Mouse (Mus musculus): Measurements from ENCODE around the gene Tcap. TPM values are rescaled to one million over a fixed set of nuclear protein-coding genes. Genes with fewer than 3 reads are reported as not detected.

Tcap gene
- polyA plus RNA-seq, 1 experiment: 83.8 TPM

DNA sequence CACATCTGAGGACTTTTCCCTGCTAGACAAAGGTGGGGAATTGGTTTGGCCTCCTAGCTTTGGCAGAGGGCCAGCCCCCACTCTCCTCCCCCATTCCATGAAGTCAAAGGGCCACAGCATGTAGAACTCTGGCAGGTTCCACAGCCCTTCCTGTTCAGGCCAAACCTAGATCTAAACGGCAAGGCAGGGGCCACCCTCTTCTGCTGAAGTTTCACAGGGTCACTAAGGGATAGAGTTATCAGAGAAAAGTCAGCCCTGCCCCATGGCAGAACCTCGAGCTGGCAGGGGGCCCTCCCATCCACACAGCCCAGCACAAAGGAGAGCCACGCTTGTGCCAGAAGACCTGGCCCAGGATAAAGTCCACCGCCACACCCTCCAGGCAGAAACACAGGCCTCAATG lies 11.4 kb downstream of the Tcap start:
- TF ChIP-seq CTCF (IDR thresholded peaks at IDR 0.05; ENCODE audit: borderline replicate concordance, control insufficient read depth, extremely low read depth, insufficient read depth, low read length, poor library complexity) (no peak), POLR2A (IDR thresholded peaks at IDR 0.05; ENCODE audit: control insufficient read depth, extremely low read depth, insufficient read depth, low read length, poor library complexity) (no peak)
- Histone ChIP-seq H3K36me3 (ENCODE audit: control insufficient read depth, insufficient read depth, low read length) (no peaks in the 10 kb centered on the region), H3K4me3 (ENCODE audit: control insufficient read depth, insufficient read depth, low read length) (no peak overlapping the region), H3K4me1 (replicated peaks; ENCODE audit: control insufficient read depth, insufficient read depth, low read length) (peaks cover 36% of the 10 kb centered on the region), H3K27ac (ENCODE audit: control insufficient read depth, insufficient read depth, low read length) (no peak overlapping the region), H3K27me3 (ENCODE audit: control insufficient read depth, insufficient read depth, low read length) (no peaks in the 10 kb centered on the region)
- whole genome bisulfite sequencing: 65% methylated on average over 4 of the region's 4 CpGs
- DNase-seq: no peak

GRCm38 (mm10) chr11:98397946-98398345 lies 14.3 kb downstream of the Tcap start:
- TF ChIP-seq CTCF (IDR thresholded peaks at IDR 0.05; ENCODE audit: borderline replicate concordance, control insufficient read depth, extremely low read depth, insufficient read depth, low read length, poor library complexity) (no peak), POLR2A (IDR thresholded peaks at IDR 0.05; ENCODE audit: control insufficient read depth, extremely low read depth, insufficient read depth, low read length, poor library complexity) (no peak)
- Histone ChIP-seq H3K27ac (ENCODE audit: control insufficient read depth, insufficient read depth, low read length) (no peak overlapping the region), H3K4me1 (replicated peaks; ENCODE audit: control insufficient read depth, insufficient read depth, low read length) (peaks cover 24% of the 10 kb centered on the region), H3K27me3 (ENCODE audit: control insufficient read depth, insufficient read depth, low read length) (no peaks in the 10 kb centered on the region), H3K4me3 (ENCODE audit: control insufficient read depth, insufficient read depth, low read length) (no peak overlapping the region), H3K36me3 (ENCODE audit: control insufficient read depth, insufficient read depth, low read length) (no peaks in the 10 kb centered on the region)
- DNase-seq: no peak
- WGBS: 98% methylated on average over 7 of the region's 7 CpGs

- H3K4me1 ChIP-seq (replicated peaks; ENCODE audit: control insufficient read depth, insufficient read depth, low read length): peaks cover 3% of the 10 kb centered on the region
- peak; percentile 80 for DNase-seq
- 1% methylated on average over 40 of the region's 40 CpGs for WGBS
- peak; percentile 43; the same call in 1 of the 2 replicates for TF ChIP-seq CTCF (IDR thresholded peaks at IDR 0.05; ENCODE audit: borderline replicate concordance, control insufficient read depth, extremely low read depth, insufficient read depth, low read length, poor library complexity)
- TF ChIP-seq POLR2A (IDR thresholded peaks at IDR 0.05; ENCODE audit: control insufficient read depth, extremely low read depth, insufficient read depth, low read length, poor library complexity): peak; percentile 56; the same call in 1 of the 2 replicates
- peak within 1 kb of the TSS; percentile 73 for H3K4me3 ChIP-seq (ENCODE audit: control insufficient read depth, insufficient read depth, low read length)
- H3K36me3 ChIP-seq (ENCODE audit: control insufficient read depth, insufficient read depth, low read length): no peaks in the 10 kb centered on the region
- H3K27ac ChIP-seq (ENCODE audit: control insufficient read depth, insufficient read depth, low read length): peak within 1 kb of the TSS; percentile 56
- no peaks in the 10 kb centered on the region; the same call in 1 of the 2 replicates for H3K27me3 ChIP-seq (ENCODE audit: control insufficient read depth, insufficient read depth, low read length)
Observed at GRCm38 (mm10) chr11:98400161-98400726, 16.6 kb downstream of the Tcap start, which contains the start of gene Pgap3. TSS of gene Pgap3 (minus strand) at chr11:98400490.

- no peaks in the 10 kb centered on the region for H3K36me3 ChIP-seq (ENCODE audit: control insufficient read depth, insufficient read depth, low read length)
- 59% methylated on average over 3 of the region's 3 CpGs for WGBS
- no peak overlapping the region for H3K4me3 ChIP-seq (ENCODE audit: control insufficient read depth, insufficient read depth, low read length)
- no peak overlapping the region for H3K27ac ChIP-seq (ENCODE audit: control insufficient read depth, insufficient read depth, low read length)
- no peak for TF ChIP-seq CTCF (IDR thresholded peaks at IDR 0.05; ENCODE audit: borderline replicate concordance, control insufficient read depth, extremely low read depth, insufficient read depth, low read length, poor library complexity)
- TF ChIP-seq POLR2A (IDR thresholded peaks at IDR 0.05; ENCODE audit: control insufficient read depth, extremely low read depth, insufficient read depth, low read length, poor library complexity): no peak
- H3K4me1 ChIP-seq (replicated peaks; ENCODE audit: control insufficient read depth, insufficient read depth, low read length): peaks cover 3% of the 10 kb centered on the region
- H3K27me3 ChIP-seq (ENCODE audit: control insufficient read depth, insufficient read depth, low read length): no peaks in the 10 kb centered on the region; the same call in 1 of the 2 replicates
- DNase-seq: no peak
Observed at GRCm38 (mm10) chr11:98400816-98401215, 17.2 kb downstream of the Tcap start.

- Histone ChIP-seq H3K4me1 (replicated peaks; ENCODE audit: control insufficient read depth, insufficient read depth, low read length) (no peaks in the 10 kb centered on the region), H3K4me3 (ENCODE audit: control insufficient read depth, insufficient read depth, low read length) (no peak overlapping the region), H3K27me3 (ENCODE audit: control insufficient read depth, insufficient read depth, low read length) (peaks cover 7% of the 10 kb centered on the region; the same call in 1 of the 2 replicates), H3K27ac (ENCODE audit: control insufficient read depth, insufficient read depth, low read length) (no peak overlapping the region), H3K36me3 (ENCODE audit: control insufficient read depth, insufficient read depth, low read length) (no peaks in the 10 kb centered on the region)
- TF ChIP-seq CTCF (IDR thresholded peaks at IDR 0.05; ENCODE audit: borderline replicate concordance, control insufficient read depth, extremely low read depth, insufficient read depth, low read length, poor library complexity) (no peak), POLR2A (IDR thresholded peaks at IDR 0.05; ENCODE audit: control insufficient read depth, extremely low read depth, insufficient read depth, low read length, poor library complexity) (no peak)
- 89% methylated on average over 6 of the region's 6 CpGs for WGBS
- no peak for DNase-seq
Observed at GRCm38 (mm10) chr11:98406621-98407020, 23.0 kb downstream of the Tcap start.

GRCm38 (mm10) chr11:98408872-98409271 lies 25.3 kb downstream of the Tcap start:
- Histone ChIP-seq H3K36me3 (ENCODE audit: control insufficient read depth, insufficient read depth, low read length) (no peaks in the 10 kb centered on the region), H3K27ac (ENCODE audit: control insufficient read depth, insufficient read depth, low read length) (no peak overlapping the region), H3K27me3 (ENCODE audit: control insufficient read depth, insufficient read depth, low read length) (peaks cover 20% of the 10 kb centered on the region), H3K4me1 (replicated peaks; ENCODE audit: control insufficient read depth, insufficient read depth, low read length) (peaks cover 5% of the 10 kb centered on the region; the same call in 1 of the 2 replicates), H3K4me3 (ENCODE audit: control insufficient read depth, insufficient read depth, low read length) (no peak overlapping the region)
- TF ChIP-seq CTCF (IDR thresholded peaks at IDR 0.05; ENCODE audit: borderline replicate concordance, control insufficient read depth, extremely low read depth, insufficient read depth, low read length, poor library complexity) (no peak), POLR2A (IDR thresholded peaks at IDR 0.05; ENCODE audit: control insufficient read depth, extremely low read depth, insufficient read depth, low read length, poor library complexity) (no peak)
- WGBS: 84% methylated on average over 8 of the region's 8 CpGs
- no peak for DNase-seq

Data from thymus, adult 2 months (tissue).